Mouse (Mus musculus): ENCODE data around the gene Chrdl2. TPM values are rescaled to one million over a fixed set of nuclear protein-coding genes. Genes with fewer than 3 reads are reported as not detected.
A peak's percentile ranks its signal among the peaks of the same experiment; 100 is the strongest.
"Not testable (repeated sequence)": the region's sequence is repeated elsewhere in the genome, so short reads cannot be mapped to it uniquely, and the experiment has no call there.

Chrdl2 gene
- polyA plus RNA-seq (2014; fragmentation: Nextera tagmentation; extraction: Ambion mirVana), result 1.1 and 1.4 TPM in 2 replicates

GRCm38 (mm10) chr7:100005790-100006189, at the start of gene Chrdl2:
TSS of gene Chrdl2 (plus strand) at chr7:100006172.
- DNase-seq (ENCODE audit: low spot score), result peak; percentile 75
- Histone ChIP-seq H3K4me3 (ENCODE audit: low read depth, low read length) (peak within 1 kb of the TSS; percentile 37), H3K9me3 (ENCODE audit: control insufficient read depth, low read length) (no peaks in the 10 kb centered on the region), H3K4me1 (replicated peaks; ENCODE audit: control insufficient read depth, insufficient read depth, low read length) (no peaks in the 10 kb centered on the region), H3K27me3 (replicated peaks; ENCODE audit: control insufficient read depth, insufficient read depth, low read length) (peaks cover 54% of the 10 kb centered on the region), H3K36me3 (ENCODE audit: control insufficient read depth, insufficient read depth, low read length) (no peaks in the 10 kb centered on the region), H3K27ac (ENCODE audit: low read depth) (no peak within 1 kb of the TSS), H3K9ac (ENCODE audit: low read length) (peak within 1 kb of the TSS; percentile 29; the same call in 1 of the 2 replicates), H3K4me2 (ENCODE audit: low read length) (peak within 1 kb of the TSS; percentile 95)
- ATAC-seq (replicated peaks; ENCODE audit: low FRiP score, low TSS enrichment, low read depth), result peak; percentile 79
- WGBS, result under 1% methylated on average over 42 of the region's 44 CpGs

GRCm38 (mm10) chr7:99957226-99957965, 48.6 kb upstream of the Chrdl2 start:
- 81% methylated on average over 12 of the region's 12 CpGs for WGBS
- H3K36me3 ChIP-seq (ENCODE audit: control insufficient read depth, insufficient read depth, low read length), result peaks cover 7% of the 10 kb centered on the region; the same call in 1 of the 2 replicates
- ATAC-seq (replicated peaks; ENCODE audit: low FRiP score, low TSS enrichment, low read depth) (no peak), DNase-seq (ENCODE audit: low spot score) (peak; percentile 31)
- no peaks in the 10 kb centered on the region for H3K27me3 ChIP-seq (replicated peaks; ENCODE audit: control insufficient read depth, insufficient read depth, low read length)
- no peak overlapping the region for H3K4me2 ChIP-seq (ENCODE audit: low read length)
- no peak overlapping the region for H3K27ac ChIP-seq (ENCODE audit: low read depth)
- no peak overlapping the region for H3K9ac ChIP-seq (ENCODE audit: low read length)
- H3K4me3 ChIP-seq (ENCODE audit: low read depth, low read length), result no peak overlapping the region
- no peaks in the 10 kb centered on the region for H3K9me3 ChIP-seq (ENCODE audit: control insufficient read depth, low read length)
- H3K4me1 ChIP-seq (replicated peaks; ENCODE audit: control insufficient read depth, insufficient read depth, low read length), result peaks cover 5% of the 10 kb centered on the region; the same call in 1 of the 2 replicates

DNA sequence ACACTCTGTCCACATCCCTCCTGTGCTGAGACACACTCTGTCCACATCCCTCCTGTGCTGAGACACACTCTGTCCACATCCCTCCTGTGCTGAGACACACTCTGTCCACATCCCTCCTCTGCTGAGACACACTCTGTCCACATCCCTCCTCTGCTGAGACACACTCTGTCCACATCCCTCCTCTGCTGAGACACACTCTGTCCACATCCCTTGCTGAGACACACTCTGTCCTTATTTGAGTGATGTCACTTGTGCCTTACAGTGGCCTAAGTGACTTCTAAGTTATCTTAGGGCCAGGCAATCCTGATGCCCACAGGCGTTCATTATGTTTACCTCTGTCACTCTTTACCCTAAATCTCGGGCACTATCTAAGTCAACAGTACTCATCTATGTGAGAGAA, 45.4 kb upstream of the Chrdl2 start:
- not testable (repeated sequence) for DNase-seq (ENCODE audit: low spot score); H3K27ac ChIP-seq (ENCODE audit: low read depth); H3K36me3 ChIP-seq (ENCODE audit: control insufficient read depth, insufficient read depth, low read length); H3K4me2 ChIP-seq (ENCODE audit: low read length); H3K9ac ChIP-seq (ENCODE audit: low read length); H3K4me3 ChIP-seq (ENCODE audit: low read depth, low read length); ATAC-seq (replicated peaks; ENCODE audit: low FRiP score, low TSS enrichment, low read depth); H3K9me3 ChIP-seq (ENCODE audit: control insufficient read depth, low read length); H3K27me3 ChIP-seq (replicated peaks; ENCODE audit: control insufficient read depth, insufficient read depth, low read length)
- 27% methylated on average over 2 of the region's 2 CpGs for WGBS
- H3K4me1 ChIP-seq (replicated peaks; ENCODE audit: control insufficient read depth, insufficient read depth, low read length), result peaks cover 15% of the 10 kb centered on the region

DNA sequence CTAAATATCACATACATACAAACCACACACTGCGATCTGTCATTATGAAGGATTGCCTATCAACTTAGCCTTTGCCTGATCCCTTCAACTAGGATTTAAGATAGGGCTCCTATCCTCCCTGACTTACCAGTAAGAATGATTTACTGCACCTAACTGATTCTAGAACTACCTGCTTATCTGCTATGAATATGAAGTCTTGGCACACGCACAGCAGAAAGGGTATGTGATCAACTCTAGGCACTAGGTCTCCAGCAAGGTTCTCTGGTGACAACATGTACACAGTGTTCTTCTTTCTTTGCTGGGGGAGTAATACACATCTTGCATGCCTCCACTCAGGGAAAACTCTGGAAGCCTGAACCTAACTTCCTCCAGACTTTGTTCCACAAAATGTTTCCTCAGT, 44.5 kb upstream of the Chrdl2 start:
- no peak overlapping the region for H3K9ac ChIP-seq (ENCODE audit: low read length)
- no peak overlapping the region for H3K4me3 ChIP-seq (ENCODE audit: low read depth, low read length)
- DNase-seq (ENCODE audit: low spot score) (no peak), ATAC-seq (replicated peaks; ENCODE audit: low FRiP score, low TSS enrichment, low read depth) (no peak)
- H3K27me3 ChIP-seq (replicated peaks; ENCODE audit: control insufficient read depth, insufficient read depth, low read length), result no peaks in the 10 kb centered on the region
- no peaks in the 10 kb centered on the region for H3K36me3 ChIP-seq (ENCODE audit: control insufficient read depth, insufficient read depth, low read length)
- H3K9me3 ChIP-seq (ENCODE audit: control insufficient read depth, low read length), result no peaks in the 10 kb centered on the region
- WGBS, result 83% methylated on average over 2 of the region's 2 CpGs
- H3K4me1 ChIP-seq (replicated peaks; ENCODE audit: control insufficient read depth, insufficient read depth, low read length), result peaks cover 24% of the 10 kb centered on the region
- no peak overlapping the region for H3K27ac ChIP-seq (ENCODE audit: low read depth)
- no peak overlapping the region for H3K4me2 ChIP-seq (ENCODE audit: low read length)

GRCm38 (mm10) chr7:99962536-99963236, 43.3 kb upstream of the Chrdl2 start:
- 68% methylated on average over 8 of the region's 8 CpGs for WGBS
- H3K4me2 ChIP-seq (ENCODE audit: low read length), result no peak overlapping the region
- no peak for ATAC-seq (replicated peaks; ENCODE audit: low FRiP score, low TSS enrichment, low read depth)

DNA sequence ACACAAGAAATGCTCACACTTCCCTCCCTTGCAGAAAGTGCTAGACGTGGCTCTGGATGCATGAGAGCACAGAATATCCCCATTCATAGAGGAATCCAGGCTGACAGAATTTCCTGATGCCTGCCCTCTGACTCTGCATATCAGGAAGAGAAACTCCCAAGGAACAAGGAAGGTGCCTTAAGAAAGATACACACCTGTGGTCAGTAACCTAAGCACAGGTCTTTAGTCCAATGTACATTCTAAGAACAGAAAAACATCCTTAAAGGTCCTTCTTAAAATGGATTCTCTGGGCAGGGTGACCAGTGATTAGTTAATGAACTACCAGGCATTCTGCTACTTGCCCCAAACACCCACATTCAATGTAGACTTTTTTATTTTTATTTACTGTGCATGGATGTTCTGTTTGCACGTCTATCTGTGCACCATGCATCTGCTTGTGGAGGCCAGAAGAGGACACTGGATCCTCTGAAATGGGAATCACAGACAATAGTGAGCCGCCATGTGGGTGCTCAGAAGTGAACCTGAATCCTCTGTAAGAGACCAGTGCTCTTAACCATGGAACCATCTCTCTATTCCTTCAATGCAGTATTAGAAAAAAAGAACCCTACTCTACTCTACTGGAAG, 42.6 kb upstream of the Chrdl2 start:
- no peak for ATAC-seq (replicated peaks; ENCODE audit: low FRiP score, low TSS enrichment, low read depth)
- 85% methylated on average over 3 of the region's 3 CpGs for WGBS
- no peak overlapping the region for H3K27ac ChIP-seq (ENCODE audit: low read depth)

More at GRCm38 (mm10) chr7:99962536-99963236, 43.3 kb upstream of the Chrdl2 start:
- Histone ChIP-seq H3K36me3 (ENCODE audit: control insufficient read depth, insufficient read depth, low read length) (no peaks in the 10 kb centered on the region), H3K27ac (ENCODE audit: low read depth) (no peak overlapping the region), H3K9ac (ENCODE audit: low read length) (no peak overlapping the region), H3K4me3 (ENCODE audit: low read depth, low read length) (no peak overlapping the region), H3K4me1 (replicated peaks; ENCODE audit: control insufficient read depth, insufficient read depth, low read length) (peaks cover 26% of the 10 kb centered on the region), H3K9me3 (ENCODE audit: control insufficient read depth, low read length) (no peaks in the 10 kb centered on the region), H3K27me3 (replicated peaks; ENCODE audit: control insufficient read depth, insufficient read depth, low read length) (no peaks in the 10 kb centered on the region)
- DNase-seq (ENCODE audit: low spot score), result no peak

GRCm38 (mm10) chr7:99965020-99965841, 40.7 kb upstream of the Chrdl2 start:
- peak overlapping the region; percentile 34 for H3K4me2 ChIP-seq (ENCODE audit: low read length)
- H3K27me3 ChIP-seq (replicated peaks; ENCODE audit: control insufficient read depth, insufficient read depth, low read length), result no peaks in the 10 kb centered on the region
- H3K4me1 ChIP-seq (replicated peaks; ENCODE audit: control insufficient read depth, insufficient read depth, low read length), result peaks cover 30% of the 10 kb centered on the region
- H3K4me3 ChIP-seq (ENCODE audit: low read depth, low read length), result 0 out of 2 replicates have a peak overlapping the region, but pooled peaks have one; percentile 2
- WGBS, result 17% methylated on average over 9 of the region's 9 CpGs
- H3K9me3 ChIP-seq (ENCODE audit: control insufficient read depth, low read length), result no peaks in the 10 kb centered on the region
- DNase-seq (ENCODE audit: low spot score), result peak; percentile 66
- peak overlapping the region; percentile 82 for H3K27ac ChIP-seq (ENCODE audit: low read depth)
- H3K36me3 ChIP-seq (ENCODE audit: control insufficient read depth, insufficient read depth, low read length), result no peaks in the 10 kb centered on the region
- peak; percentile 68 for ATAC-seq (replicated peaks; ENCODE audit: low FRiP score, low TSS enrichment, low read depth)
- no peak overlapping the region for H3K9ac ChIP-seq (ENCODE audit: low read length)

More for the DNA sequence above, 42.6 kb upstream of the Chrdl2 start:
- peak; percentile 27 for DNase-seq (ENCODE audit: low spot score)
- Histone ChIP-seq H3K4me1 (replicated peaks; ENCODE audit: control insufficient read depth, insufficient read depth, low read length) (peaks cover 26% of the 10 kb centered on the region), H3K4me3 (ENCODE audit: low read depth, low read length) (no peak overlapping the region), H3K9me3 (ENCODE audit: control insufficient read depth, low read length) (no peaks in the 10 kb centered on the region), H3K27me3 (replicated peaks; ENCODE audit: control insufficient read depth, insufficient read depth, low read length) (no peaks in the 10 kb centered on the region), H3K9ac (ENCODE audit: low read length) (no peak overlapping the region), H3K4me2 (ENCODE audit: low read length) (no peak overlapping the region), H3K36me3 (ENCODE audit: control insufficient read depth, insufficient read depth, low read length) (no peaks in the 10 kb centered on the region)
